Mouse (Mus musculus) forebrain, embryonic 11.5 days (tissue): ENCODE data around the gene Ccdc167. TPM values are rescaled to one million over a fixed set of nuclear protein-coding genes. Genes with fewer than 3 reads are reported as not detected.
"Not testable (repeated sequence)": the region's sequence is repeated elsewhere in the genome, so short reads cannot be mapped to it uniquely, and the experiment has no call there.

Source experiments
- ATAC-seq: fragments of 200-750 bp; cut with Nextera tagmentation; replicated peaks from 2 replicates; pipeline ENCODE4 v1.8.0; 2017; ENCODE audit warnings: moderate TSS enrichment; ENCODE audit not compliant: low FRiP score
- DNase-seq: peaks from one replicate; pipeline ENCODE4 v3.0.0-alpha.2; 2017; ENCODE audit warnings: low spot score
- H3K27ac ChIP-seq: fragments of 300-500 bp; sonication (generic); 2 replicates; pipeline ENCODE4 v1.5.1; 2014; ENCODE audit warnings: low read depth, low read length
- H3K27me3 ChIP-seq: fragments of 300-500 bp; sonication (generic); 2 replicates; pipeline ENCODE4 v1.6.1; 2014; ENCODE audit warnings: mild to moderate bottlenecking, low read length, mixed read lengths; ENCODE audit not compliant: control insufficient read depth, insufficient read depth
- H3K36me3 ChIP-seq: fragments of 300-500 bp; sonication (generic); 2 replicates; pipeline ENCODE4 v1.6.1; 2014; ENCODE audit warnings: mild to moderate bottlenecking, low read length, moderate library complexity, mixed read lengths; ENCODE audit not compliant: control insufficient read depth, insufficient read depth
- H3K4me1 ChIP-seq: fragments of 300-500 bp; sonication (generic); replicated peaks from 2 replicates; pipeline ENCODE4 v1.6.1; 2014; ENCODE audit warnings: low read length, mixed read lengths; ENCODE audit not compliant: control insufficient read depth, insufficient read depth
- H3K4me2 ChIP-seq: fragments of 300-500 bp; sonication (generic); 2 replicates; pipeline ENCODE4 v1.6.1; 2014; ENCODE audit warnings: low read depth, mild to moderate bottlenecking, low read length, moderate library complexity, mixed read lengths; ENCODE audit not compliant: severe bottlenecking
- H3K4me3 ChIP-seq: fragments of 300-500 bp; sonication (generic); 2 replicates; pipeline ENCODE4 v1.5.1; 2014; ENCODE audit warnings: low read depth, low read length
- H3K9ac ChIP-seq: fragments of 300-500 bp; sonication (generic); 2 replicates; pipeline ENCODE4 v1.6.1; 2014; ENCODE audit warnings: low read length
- H3K9me3 ChIP-seq: fragments of 300-500 bp; sonication (generic); 2 replicates; pipeline ENCODE4 v1.6.1; 2016; ENCODE audit warnings: low read length, mixed read lengths; ENCODE audit not compliant: control insufficient read depth
- WGBS: fragments of 180-500 bp; shearing (Covaris S2); extraction: QIAGEN DNeasy Blood & Tissue Kit; methylation state at CpG from one replicate; pipeline ENCODE4 v1.1.7; 2014; 5-methylcytosine and 5-hydroxymethylcytosine counted together
- polyA plus RNA-seq: library from polyadenylated mRNA; unstranded; fragments of >200 nt; fragmentation: Nextera tagmentation; extraction: Ambion mirVana; gene quantifications from 2 replicates; pipeline ENCODE4 v1.2.1, GENCODE M21; 2014

Ccdc167 gene
- polyA plus RNA-seq, 1 experiment from 2014 or later, result 17.0 TPM

- Histone ChIP-seq H3K4me2 (no peak overlapping the region), H3K4me3 (no peak overlapping the region), H3K4me1 (no peaks in the 10 kb centered on the region), H3K27ac (no peak overlapping the region), H3K36me3 (no peaks in the 10 kb centered on the region), H3K9ac (no peak overlapping the region), H3K27me3 (no peaks in the 10 kb centered on the region), H3K9me3 (no peaks in the 10 kb centered on the region)
- ATAC-seq (no peak), DNase-seq (no peak)
- WGBS, result 81% methylated on average over 6 of the region's 6 CpGs
Measured at GRCm38 (mm10) chr17:29725027-29725620, 8.3 kb upstream of the Ccdc167 start.

DNA sequence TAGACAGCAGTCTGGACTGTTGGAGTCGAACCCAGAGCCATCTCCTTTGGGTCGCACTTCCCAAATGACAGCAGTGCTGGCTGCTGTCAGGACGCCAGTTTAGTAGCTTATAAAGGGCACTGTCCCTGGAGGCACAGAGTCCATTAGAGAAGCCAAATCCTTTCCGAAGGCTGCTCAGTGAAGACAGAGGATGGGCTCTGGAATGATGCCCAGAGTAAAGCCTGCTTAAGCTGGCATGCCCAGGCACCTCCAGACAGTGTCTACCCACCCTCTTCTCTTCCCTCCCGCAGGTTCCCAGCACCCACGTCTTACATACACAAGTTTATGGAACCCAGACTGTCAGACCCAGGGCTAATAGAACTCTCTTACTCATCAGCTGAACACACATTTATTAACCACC is 7.8 kb upstream of the Ccdc167 start:
- H3K9me3 ChIP-seq, result no peaks in the 10 kb centered on the region
- H3K27me3 ChIP-seq, result no peaks in the 10 kb centered on the region
- no peak for DNase-seq
- no peaks in the 10 kb centered on the region for H3K36me3 ChIP-seq
- H3K27ac ChIP-seq, result no peak overlapping the region
- ATAC-seq, result no peak
- no peak overlapping the region for H3K4me3 ChIP-seq
- 85% methylated on average over 6 of the region's 6 CpGs for WGBS
- no peaks in the 10 kb centered on the region for H3K4me1 ChIP-seq
- no peak overlapping the region for H3K9ac ChIP-seq
- no peak overlapping the region for H3K4me2 ChIP-seq

DNA sequence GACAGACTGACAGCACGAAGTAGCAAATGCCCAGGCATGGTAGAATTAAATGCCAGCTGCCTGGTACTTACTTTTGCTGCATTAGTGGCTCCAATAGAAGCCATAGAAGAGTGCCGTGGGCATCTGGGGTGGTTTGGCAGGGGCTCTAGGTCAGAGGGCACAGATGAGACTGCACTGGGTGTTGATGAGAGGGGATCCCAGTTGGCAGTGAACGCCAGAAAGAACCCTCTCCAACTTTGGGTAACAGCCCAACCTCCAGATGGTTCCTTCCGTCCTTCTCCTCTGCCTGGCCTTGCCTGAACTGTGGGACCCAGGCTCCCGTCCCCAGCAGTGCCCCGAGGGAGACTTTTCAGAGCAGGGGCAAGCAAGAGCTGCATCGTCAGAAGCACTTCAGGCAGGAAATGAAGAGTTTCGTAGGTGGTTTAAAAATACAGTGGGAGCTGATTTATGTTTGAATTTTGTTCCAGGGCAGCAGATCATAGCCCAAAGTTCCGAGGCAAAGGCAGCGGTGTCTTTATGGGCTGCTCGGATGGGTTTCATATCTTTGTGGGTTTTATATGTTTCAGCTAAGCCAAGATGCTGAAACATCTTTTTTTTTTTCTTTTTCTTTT is 4.0 kb upstream of the Ccdc167 start:
- no peak for ATAC-seq
- Histone ChIP-seq H3K4me1 (peaks cover 3% of the 10 kb centered on the region; the same call in 1 of the 2 replicates), H3K36me3 (no peaks in the 10 kb centered on the region), H3K27me3 (no peaks in the 10 kb centered on the region), H3K9ac (no peak overlapping the region), H3K9me3 (no peaks in the 10 kb centered on the region), H3K27ac (no peak overlapping the region), H3K4me3 (no peak overlapping the region), H3K4me2 (no peak overlapping the region)
- WGBS, result 81% methylated on average over 11 of the region's 11 CpGs
- DNase-seq, result no peak

DNA sequence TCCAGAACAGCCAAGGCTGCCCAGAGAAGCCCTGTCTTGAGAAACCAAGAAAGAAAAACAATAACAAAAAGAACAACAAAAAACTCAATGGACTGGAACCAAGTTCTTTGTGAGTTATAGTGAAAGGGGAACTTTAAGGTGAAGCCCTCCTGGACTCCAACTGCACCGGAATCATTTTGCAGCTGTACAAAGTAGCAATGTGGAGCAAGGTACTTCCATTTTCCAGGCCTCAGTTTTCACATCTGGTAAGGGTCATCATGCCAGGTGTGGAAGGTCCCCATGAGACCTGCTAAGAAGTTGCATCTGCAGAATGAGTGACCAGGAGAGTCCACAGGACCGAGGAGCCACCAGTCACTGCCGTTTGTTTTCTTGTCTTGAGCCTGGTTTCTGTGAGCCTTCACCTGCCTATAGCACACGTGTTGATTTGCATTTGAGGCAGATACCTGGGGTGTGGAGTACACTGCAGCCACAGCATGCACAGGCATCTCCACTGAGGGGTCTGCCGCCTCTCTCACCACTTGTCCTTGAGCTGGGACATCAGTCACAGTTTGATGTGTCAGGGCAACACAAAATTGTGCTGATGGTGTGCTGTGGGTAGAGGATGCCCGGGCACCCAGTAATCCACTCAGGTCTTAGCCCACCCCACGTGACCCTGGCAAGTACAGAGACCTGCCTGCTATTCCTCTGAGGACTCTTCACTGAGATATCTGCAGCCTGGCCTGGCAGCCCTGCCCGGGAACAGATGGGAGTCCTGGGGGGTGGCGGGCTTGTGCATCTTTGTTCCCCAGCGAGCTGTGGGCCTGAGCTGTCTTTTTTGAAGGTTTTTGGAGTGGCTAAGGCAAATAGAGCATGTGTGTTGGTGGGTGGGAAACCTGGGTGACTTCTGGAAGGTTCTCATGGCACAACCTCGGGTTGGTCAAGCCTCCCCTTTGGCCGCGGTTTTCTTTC is 3.1 kb upstream of the Ccdc167 start:
- WGBS, result 84% methylated on average over 13 of the region's 13 CpGs
- Histone ChIP-seq H3K36me3 (no peaks in the 10 kb centered on the region), H3K9ac (no peak overlapping the region), H3K4me1 (peaks cover 3% of the 10 kb centered on the region; the same call in 1 of the 2 replicates), H3K4me3 (no peak overlapping the region), H3K9me3 (no peaks in the 10 kb centered on the region), H3K27me3 (no peaks in the 10 kb centered on the region), H3K27ac (no peak overlapping the region), H3K4me2 (no peak overlapping the region)
- no peak for DNase-seq
- ATAC-seq, result no peak

DNA sequence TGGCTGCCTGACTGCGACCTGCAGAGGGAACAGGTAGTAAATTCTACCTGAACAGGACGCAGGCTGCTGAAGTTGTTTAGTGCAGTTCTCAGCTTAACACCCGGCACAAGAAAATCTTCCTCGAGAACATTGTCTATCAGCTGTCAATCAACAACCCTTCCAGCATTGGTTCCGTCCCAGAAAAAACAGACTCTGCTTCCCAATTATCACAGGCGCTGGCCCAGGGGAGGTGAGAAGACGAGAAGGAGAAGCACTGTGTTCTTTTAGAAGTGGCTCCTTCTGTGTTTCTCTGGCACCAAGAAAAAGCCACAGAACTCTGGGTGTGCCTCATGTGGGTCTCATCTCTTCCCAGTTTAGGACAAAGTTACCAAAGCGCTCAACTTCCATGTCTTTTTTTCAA is 1.8 kb upstream of the Ccdc167 start:
- ATAC-seq, result no peak
- DNase-seq, result no peak
- WGBS, result 91% methylated on average over 8 of the region's 8 CpGs
- Histone ChIP-seq H3K4me2 (no peak overlapping the region), H3K27ac (no peak overlapping the region), H3K27me3 (no peaks in the 10 kb centered on the region), H3K4me3 (no peak overlapping the region), H3K9ac (no peak overlapping the region), H3K9me3 (no peaks in the 10 kb centered on the region), H3K36me3 (no peaks in the 10 kb centered on the region), H3K4me1 (peaks cover 3% of the 10 kb centered on the region; the same call in 1 of the 2 replicates)

DNA sequence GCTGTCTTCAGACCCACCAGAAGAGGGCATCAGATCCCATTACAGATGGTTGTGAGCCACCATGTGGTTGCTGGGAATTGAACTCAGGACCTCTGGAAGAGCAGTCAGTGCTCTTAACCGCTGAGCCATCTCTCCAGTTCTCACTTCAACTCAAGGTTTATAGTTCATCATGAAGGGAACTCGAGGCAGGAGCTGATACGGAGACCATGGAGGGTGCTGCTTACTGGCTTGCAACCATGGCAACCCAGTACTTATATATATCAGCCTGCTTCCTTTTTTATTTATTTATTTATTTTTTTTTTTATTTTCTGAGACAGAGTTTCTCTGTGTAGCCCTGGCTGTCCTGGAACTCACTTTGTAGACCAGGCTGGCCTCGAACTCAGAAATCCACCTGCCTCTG is 3.1 kb downstream of the Ccdc167 start:
- H3K27me3 ChIP-seq, H3K36me3 ChIP-seq, H3K4me2 ChIP-seq, H3K4me3 ChIP-seq, ATAC-seq, DNase-seq, H3K27ac ChIP-seq, H3K9me3 ChIP-seq, H3K9ac ChIP-seq: not testable (repeated sequence)
- WGBS, result 95% methylated on average over 4 of the region's 4 CpGs
- H3K4me1 ChIP-seq, result peaks cover 14% of the 10 kb centered on the region; the same call in 1 of the 2 replicates

GRCm38 (mm10) chr17:29712565-29712964 is 4.3 kb downstream of the Ccdc167 start:
- H3K9ac ChIP-seq, result no peak overlapping the region
- H3K27me3 ChIP-seq, result no peaks in the 10 kb centered on the region
- no peaks in the 10 kb centered on the region for H3K36me3 ChIP-seq
- peaks cover 22% of the 10 kb centered on the region for H3K4me1 ChIP-seq
- H3K27ac ChIP-seq, result no peak overlapping the region
- DNase-seq (no peak), ATAC-seq (no peak)
- no peak overlapping the region for H3K4me2 ChIP-seq
- no peak overlapping the region for H3K4me3 ChIP-seq
- H3K9me3 ChIP-seq, result no peaks in the 10 kb centered on the region
- WGBS, result 70% methylated on average over 7 of the region's 7 CpGs

DNA sequence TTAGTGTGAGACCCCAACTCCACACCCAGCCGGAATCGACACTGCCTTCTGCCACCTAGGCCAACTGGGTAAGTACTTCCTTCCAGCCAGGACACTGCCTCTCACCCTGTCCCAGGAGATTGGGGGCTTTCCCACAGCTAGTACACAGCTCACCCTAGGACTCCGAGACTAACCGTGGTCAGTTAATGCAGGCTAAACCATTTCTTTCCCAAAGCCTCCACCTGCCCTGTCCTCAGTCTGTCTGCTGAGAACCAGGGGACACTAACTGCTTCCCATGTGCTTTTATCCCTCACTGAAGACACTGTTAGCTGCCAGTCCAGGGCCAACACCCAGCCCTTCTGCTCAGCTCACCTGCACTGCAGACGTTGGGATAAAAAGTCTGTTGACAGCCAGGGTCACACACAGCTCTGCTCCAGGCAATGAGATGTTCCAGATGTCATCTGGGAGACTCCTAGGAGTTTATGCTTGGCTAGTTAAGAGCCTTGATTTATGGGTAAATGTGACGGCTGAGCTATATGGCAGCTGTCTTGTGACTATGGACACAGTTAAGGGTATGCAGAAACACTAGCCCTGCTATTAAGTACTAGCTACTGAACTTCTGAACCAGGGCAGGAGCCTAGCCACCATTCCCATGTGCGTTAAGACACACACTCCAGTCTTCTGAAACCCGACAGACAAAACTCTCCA is 5.0 kb downstream of the Ccdc167 start:
- H3K9me3 ChIP-seq, result no peaks in the 10 kb centered on the region
- no peaks in the 10 kb centered on the region for H3K27me3 ChIP-seq
- ATAC-seq (no peak), DNase-seq (no peak)
- no peaks in the 10 kb centered on the region for H3K36me3 ChIP-seq
- 86% methylated on average over 8 of the region's 8 CpGs for WGBS
- no peak overlapping the region for H3K27ac ChIP-seq
- H3K4me1 ChIP-seq, result peaks cover 21% of the 10 kb centered on the region
- H3K4me3 ChIP-seq, result no peak overlapping the region
- H3K4me2 ChIP-seq, result no peak overlapping the region
- H3K9ac ChIP-seq, result no peak overlapping the region
